In genomic region chr2:135731591-135731990, GRCm38 (mm10) we compare ENCODE assay signal across 9 mouse cellular contexts.
DNase-seq lines count a peak whose midpoint lies in the region; ATAC-seq and TF ChIP-seq lines count a peak whose summit lies in the region.
"Had no signal": no experiment of that assay in that cellular context is flagged by ENCODE, and none has a peak within 500 bp of the region (broad histone marks: within the 10 kb centered on the region; RNA-seq: fewer than 3 reads in every experiment).

No protein-coding gene starts in this region.

- peaks cover 21% of the 10 kb centered on the region for H3K4me1 ChIP-seq in heart, embryonic 16.5 days (ENCODE audit: control insufficient read depth, insufficient read depth, low read length)

- H3K4me2 ChIP-seq in heart, embryonic 16.5 days (ENCODE audit: low read depth, low read length) = no peak overlapping the region
- H3K4me2 ChIP-seq: midbrain, embryonic 12.5 days had no signal

- no peaks in the 10 kb centered on the region for H3K9me3 ChIP-seq in heart, embryonic 16.5 days (replicated peaks; ENCODE audit: control insufficient read depth, low read length)
- H3K9me3 ChIP-seq: midbrain, embryonic 12.5 days had no signal

- H3K9ac ChIP-seq in heart, embryonic 16.5 days (ENCODE audit: low read length) = no peak overlapping the region
- H3K9ac ChIP-seq: midbrain, embryonic 12.5 days had no signal

- WGBS in heart, embryonic 16.5 days = 34% methylated on average over 6 of the region's 6 CpGs

- peak overlapping the region; percentile 64 for H3K27ac ChIP-seq in gastrocnemius, adult 2 months
- peak overlapping the region; percentile 64 for H3K27ac ChIP-seq in heart, embryonic 16.5 days (ENCODE audit: low read length)
- H3K27ac ChIP-seq: midbrain, embryonic 12.5 days had no signal

- TF ChIP-seq CTCF in gastrocnemius, adult 2 months (IDR thresholded peaks at IDR 0.05) = no peak

- no peak overlapping the region for H3K4me3 ChIP-seq in gastrocnemius, adult 2 months
- no peak overlapping the region for H3K4me3 ChIP-seq in heart, embryonic 16.5 days (ENCODE audit: low read length)
- H3K4me3 ChIP-seq: midbrain, embryonic 12.5 days had no signal

- peak; percentile 53 for DNase-seq in gastrocnemius, adult 2 months
- DNase-seq in gastrocnemius, postnatal 14 days = no peak
- DNase-seq in kidney, postnatal 36 days = peak; percentile 72 to 80
- DNase-seq in left cerebral cortex, adult 8-10 months (ENCODE audit: low spot score in 2 of 2) = no peak
- no peak for DNase-seq in right cerebral cortex, postnatal 25 days

- no peaks in the 10 kb centered on the region for H3K36me3 ChIP-seq in heart, embryonic 16.5 days (ENCODE audit: control insufficient read depth, insufficient read depth)
- H3K36me3 ChIP-seq: midbrain, embryonic 12.5 days had no signal

- no peaks in the 10 kb centered on the region for H3K27me3 ChIP-seq in heart, embryonic 16.5 days (ENCODE audit: control insufficient read depth, insufficient read depth, low read length)
- H3K27me3 ChIP-seq: midbrain, embryonic 12.5 days had no signal

- intact Hi-C loops in gastrocnemius, adult 2 months (cut with DNase I) = loop anchor here (5.0 kb wide), 1 partner anchor 196 kb away; no protein-coding TSS in a partner anchor
- intact Hi-C loops in gastrocnemius, postnatal 14 days (cut with DNase I; ENCODE audit: low total_unique reads) = no loop called here

- peak; percentile 81 for ATAC-seq in heart, embryonic 16.5 days (replicated peaks; ENCODE audit: extremely low read depth, insufficient read depth, low FRiP score)
- ATAC-seq in megakaryocyte-erythroid progenitor cell, adult 5-6 weeks (replicated peaks; ENCODE audit: low FRiP score, low TSS enrichment, poor library complexity, severe bottlenecking) = peak; percentile 70
- no peak for ATAC-seq in inflammation-experienced regulatory T-cells, adult 6 months

Comparison
In these comparisons a context has a peak if more than half of its experiments do, and no peak if none do; other contexts are left out.
1. DNase-seq: peak in gastrocnemius, adult 2 months (single experiment) and kidney, postnatal 36 days (2 of 2); none in gastrocnemius, postnatal 14 days (single experiment), left cerebral cortex, adult 8-10 months (0 of 2) and right cerebral cortex, postnatal 25 days (single experiment).